Mouse (Mus musculus) stomach, postnatal 0 days (tissue): ENCODE data around the gene Tkt.
A peak's percentile ranks its signal among the peaks of the same experiment; 100 is the strongest.

Experiments
- CTCF ChIP-seq: IDR thresholded peaks from 2 replicates; pipeline ENCODE4 v1.5.1; 2016; ENCODE audit warnings: antibody characterized with exemption, low read depth, mild to moderate bottlenecking, moderate library complexity
- EP300 ChIP-seq: optimal IDR thresholded peaks from 2 replicates; pipeline ENCODE3; 2016; ENCODE audit warnings: antibody characterized with exemption

DNA sequence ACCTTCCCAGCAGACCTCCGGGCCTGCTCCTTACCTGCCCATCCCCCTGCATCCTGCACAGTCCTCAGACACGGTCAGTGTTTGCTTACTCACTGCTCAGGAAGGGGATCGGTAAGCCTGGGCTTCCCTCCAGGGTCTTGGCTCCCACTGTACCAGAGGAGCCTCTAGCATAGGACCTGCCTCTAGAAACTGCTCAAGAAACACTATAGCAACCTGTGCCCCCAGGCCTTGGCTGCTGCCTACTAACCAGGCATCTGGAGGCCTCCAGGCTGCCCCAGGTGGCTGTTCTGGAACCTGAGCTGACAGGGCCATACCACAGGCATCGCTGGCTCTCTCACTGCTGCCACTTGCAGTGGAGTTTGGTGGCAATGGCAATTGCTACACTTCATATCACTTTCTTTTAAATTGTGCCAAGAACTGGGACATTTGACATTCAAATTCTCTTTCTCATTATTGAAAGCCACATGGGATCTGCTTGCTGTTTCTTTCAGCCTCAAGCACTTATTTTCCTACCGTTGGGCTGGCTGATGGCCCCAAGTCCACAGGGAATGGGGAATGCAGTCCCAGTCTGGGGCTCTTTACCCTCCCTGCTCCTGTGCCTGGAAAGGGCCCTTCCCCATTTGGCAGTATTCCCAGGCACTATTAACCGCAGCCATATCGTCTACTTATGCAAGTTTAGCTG lies 38.8 kb downstream of the Tkt start:
- TF ChIP-seq CTCF: 0 out of 2 replicates have a peak, but pooled peaks have one; percentile 5
- no peak for TF ChIP-seq EP300
